Mouse (Mus musculus): ENCODE results near the gene Neurl3. TPM values are rescaled to one million over a fixed set of nuclear protein-coding genes. Genes with fewer than 3 reads are reported as not detected.

Neurl3 gene
- total and polyA plus RNA-seq, 3 experiments = 0.92 to 3.3 TPM; not detected in 1

DNA sequence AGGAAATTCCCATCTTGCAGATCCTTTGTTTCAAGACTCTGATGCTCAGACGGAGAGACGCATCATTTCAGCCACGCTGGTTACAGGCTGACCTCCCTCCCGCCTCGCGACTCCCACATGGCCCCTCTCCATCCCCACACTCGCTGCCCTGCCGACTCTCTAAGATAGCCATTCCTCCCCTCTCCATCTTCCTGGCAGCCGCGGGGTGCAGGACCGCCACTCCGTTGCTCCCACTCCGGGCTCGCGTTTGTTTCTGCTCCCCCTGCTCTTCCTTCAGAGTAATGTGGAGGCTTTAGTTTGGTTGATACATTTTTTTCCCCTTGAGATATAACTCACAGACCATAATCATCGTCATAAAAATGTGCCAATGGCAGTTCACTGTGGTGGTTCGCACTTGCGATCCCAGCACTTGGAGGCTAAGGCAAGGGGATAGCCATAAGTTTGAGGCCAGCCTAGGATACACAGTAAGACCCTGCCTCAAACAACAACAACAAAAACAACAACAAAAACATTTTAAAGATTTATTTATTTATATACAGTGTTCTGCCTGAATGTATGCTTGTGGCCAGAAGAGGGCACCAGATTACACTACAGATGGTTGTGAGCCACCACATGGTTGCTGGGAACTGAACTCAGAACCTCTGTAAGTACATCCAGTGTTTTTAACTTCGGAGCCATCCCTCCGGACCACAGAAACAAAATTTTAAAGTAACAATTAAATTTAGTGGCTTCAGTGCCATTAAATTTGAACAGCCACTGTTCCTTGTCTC is 18.4 kb downstream of the Neurl3 start:
- TF ChIP-seq CHD1 (IDR thresholded peaks at IDR 0.05; ENCODE audit: low read depth, low read length) = no peak
- peak; percentile 66 for TF ChIP-seq SMC3 (IDR thresholded peaks at IDR 0.05; ENCODE audit: low read depth, low read length)
- TF ChIP-seq RAD21 (IDR thresholded peaks at IDR 0.05; ENCODE audit: low read depth, low read length) = peak; percentile 61
- TF ChIP-seq CTCF (IDR thresholded peaks at IDR 0.05 in 2 of 3, conservative IDR thresholded peaks at IDR 0.05 in 1 of 3; ENCODE audit: control insufficient read depth in 1 of 3, insufficient read depth in 1 of 3, low read depth in 2 of 3, low read length in 3 of 3, poor library complexity in 1 of 3, severe bottlenecking in 1 of 3) = peak; percentile 16 to 54 (median 38); a peak in 2 of 6 replicates
- no peak for TF ChIP-seq NRF1 (IDR thresholded peaks at IDR 0.05; ENCODE audit: insufficient read depth, low read depth, low read length, poor library complexity, severe bottlenecking)
- peak; percentile 52 for TF ChIP-seq ZC3H11A (IDR thresholded peaks at IDR 0.05; ENCODE audit: low read depth, low read length)
- H3K4me3 ChIP-seq (ENCODE audit: control insufficient read depth in 1 of 2, insufficient read depth in 1 of 2, low read depth in 2 of 2, low read length in 2 of 2) = no peak overlapping the region
- H3K9ac ChIP-seq (ENCODE audit: control insufficient read depth, low read depth, low read length, poor library complexity, severe bottlenecking) = no peak overlapping the region
- no peak overlapping the region for H3K27ac ChIP-seq (ENCODE audit: control insufficient read depth, low read depth, low read length)
- no peaks in the 10 kb centered on the region for H3K9me3 ChIP-seq (replicated peaks; ENCODE audit: insufficient read depth, low read length)
- H3K27me3 ChIP-seq (ENCODE audit: control insufficient read depth in 1 of 2, insufficient read depth in 2 of 2, low read length in 2 of 2) = no peaks in the 10 kb centered on the region
- H3K36me3 ChIP-seq (ENCODE audit: control insufficient read depth in 1 of 2, insufficient read depth in 2 of 2, low read length in 2 of 2) = no peaks in the 10 kb centered on the region
- H3K79me2 ChIP-seq (ENCODE audit: control insufficient read depth, insufficient read depth, low read length, poor library complexity) = no peaks in the 10 kb centered on the region
- no peak for DNase-seq (ENCODE audit: low read depth, low spot score)
- no peaks in the 10 kb centered on the region for H3K4me1 ChIP-seq (ENCODE audit: control insufficient read depth in 1 of 2, insufficient read depth in 2 of 2, low read length in 2 of 2)

- peaks cover 0 to 2% of the 10 kb centered on the region in 2 experiments; a peak in 1 of 4 replicates for H3K27me3 ChIP-seq (ENCODE audit: control insufficient read depth in 1 of 2, insufficient read depth in 2 of 2, low read length in 2 of 2)
- H3K9me3 ChIP-seq (replicated peaks; ENCODE audit: insufficient read depth, low read length) = no peaks in the 10 kb centered on the region
- H3K79me2 ChIP-seq (ENCODE audit: control insufficient read depth, insufficient read depth, low read length, poor library complexity) = no peaks in the 10 kb centered on the region
- H3K36me3 ChIP-seq (ENCODE audit: control insufficient read depth in 1 of 2, insufficient read depth in 2 of 2, low read length in 2 of 2) = no peaks in the 10 kb centered on the region
- no peak overlapping the region for H3K4me3 ChIP-seq (ENCODE audit: control insufficient read depth in 1 of 2, insufficient read depth in 1 of 2, low read depth in 2 of 2, low read length in 2 of 2)
- TF ChIP-seq NRF1 (IDR thresholded peaks at IDR 0.05; ENCODE audit: insufficient read depth, low read depth, low read length, poor library complexity, severe bottlenecking) (no peak), CTCF (IDR thresholded peaks at IDR 0.05 in 2 of 3, conservative IDR thresholded peaks at IDR 0.05 in 1 of 3; ENCODE audit: control insufficient read depth in 1 of 3, insufficient read depth in 1 of 3, low read depth in 2 of 3, low read length in 3 of 3, poor library complexity in 1 of 3, severe bottlenecking in 1 of 3) (0 out of 6 replicates have a peak, but pooled peaks of 1 of the 3 experiments have one; percentile 1)
- no peak for DNase-seq (ENCODE audit: low read depth, low spot score)
- no peaks in the 10 kb centered on the region for H3K4me1 ChIP-seq (ENCODE audit: control insufficient read depth in 1 of 2, insufficient read depth in 2 of 2, low read length in 2 of 2)
- H3K27ac ChIP-seq (ENCODE audit: control insufficient read depth, low read depth, low read length) = no peak overlapping the region
- no peak overlapping the region for H3K9ac ChIP-seq (ENCODE audit: control insufficient read depth, low read depth, low read length, poor library complexity, severe bottlenecking)
These were observed 19.7 kb downstream of the Neurl3 start for GRCm38 (mm10) chr1:36254635-36255360.

DNA sequence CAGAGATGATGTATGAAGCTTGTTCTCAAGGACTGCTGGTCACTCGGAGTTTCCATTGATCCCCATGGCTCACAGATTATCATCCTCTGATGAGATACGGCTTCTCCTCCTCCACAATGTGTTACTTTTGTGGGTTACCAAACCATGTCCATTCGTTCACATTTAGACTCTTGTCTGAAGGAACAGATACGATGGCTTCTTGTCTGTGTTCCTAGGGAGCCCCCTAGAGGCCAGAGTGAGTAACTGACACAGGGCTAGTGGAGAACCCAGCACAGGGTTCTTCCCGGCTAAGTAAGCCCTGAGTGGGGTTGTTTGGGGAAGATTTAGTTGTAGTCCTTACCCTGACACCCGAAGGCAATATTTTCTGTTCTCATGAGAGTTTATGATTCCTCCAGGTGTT is 21.7 kb downstream of the Neurl3 start:
- H3K9me3 ChIP-seq (replicated peaks; ENCODE audit: insufficient read depth, low read length) = no peaks in the 10 kb centered on the region
- H3K4me3 ChIP-seq (ENCODE audit: control insufficient read depth in 1 of 2, insufficient read depth in 1 of 2, low read depth in 2 of 2, low read length in 2 of 2) = no peak overlapping the region
- H3K79me2 ChIP-seq (ENCODE audit: control insufficient read depth, insufficient read depth, low read length, poor library complexity) = no peaks in the 10 kb centered on the region
- peak; percentile 90 for DNase-seq (ENCODE audit: low read depth, low spot score)
- peaks cover 0 to 2% of the 10 kb centered on the region in 2 experiments; a peak in 2 of 4 replicates for H3K27me3 ChIP-seq (ENCODE audit: control insufficient read depth in 1 of 2, insufficient read depth in 2 of 2, low read length in 2 of 2)
- no peak overlapping the region for H3K9ac ChIP-seq (ENCODE audit: control insufficient read depth, low read depth, low read length, poor library complexity, severe bottlenecking)
- H3K36me3 ChIP-seq (ENCODE audit: control insufficient read depth in 1 of 2, insufficient read depth in 2 of 2, low read length in 2 of 2) = no peaks in the 10 kb centered on the region
- H3K27ac ChIP-seq (ENCODE audit: control insufficient read depth, low read depth, low read length) = no peak overlapping the region
- no peaks in the 10 kb centered on the region for H3K4me1 ChIP-seq (ENCODE audit: control insufficient read depth in 1 of 2, insufficient read depth in 2 of 2, low read length in 2 of 2)
- TF ChIP-seq MXI1 (IDR thresholded peaks at IDR 0.05; ENCODE audit: low read depth, low read length) = no peak
- no peak for TF ChIP-seq USF1 (IDR thresholded peaks at IDR 0.05; ENCODE audit: low read depth, low read length)
- no peak for TF ChIP-seq MAX (IDR thresholded peaks at IDR 0.05; ENCODE audit: low read length)
- no peak for TF ChIP-seq GABPA (IDR thresholded peaks at IDR 0.05; ENCODE audit: low read depth, low read length)
- TF ChIP-seq E2F4 (IDR thresholded peaks at IDR 0.05; ENCODE audit: borderline replicate concordance, low read depth, low read length) = no peak
- no peak for TF ChIP-seq NRF1 (IDR thresholded peaks at IDR 0.05; ENCODE audit: insufficient read depth, low read depth, low read length, poor library complexity, severe bottlenecking)
- peak; percentile 84 for TF ChIP-seq ZC3H11A (IDR thresholded peaks at IDR 0.05; ENCODE audit: low read depth, low read length)
- no peak for TF ChIP-seq MEF2A (IDR thresholded peaks at IDR 0.05; ENCODE audit: extremely low read depth, insufficient replicate concordance, low read depth, low read length, poor library complexity, severe bottlenecking)
- TF ChIP-seq USF2 (IDR thresholded peaks at IDR 0.05; ENCODE audit: borderline replicate concordance in 1 of 2, insufficient read depth in 1 of 2, low read depth in 1 of 2, low read length in 2 of 2) = no peak
- TF ChIP-seq MAFK (IDR thresholded peaks at IDR 0.05; ENCODE audit: borderline replicate concordance, low read depth, low read length) = no peak
- no peak for TF ChIP-seq HCFC1 (IDR thresholded peaks at IDR 0.05; ENCODE audit: low read depth, low read length)
- TF ChIP-seq CTCF (IDR thresholded peaks at IDR 0.05 in 2 of 3, conservative IDR thresholded peaks at IDR 0.05 in 1 of 3; ENCODE audit: control insufficient read depth in 1 of 3, insufficient read depth in 1 of 3, low read depth in 2 of 3, low read length in 3 of 3, poor library complexity in 1 of 3, severe bottlenecking in 1 of 3) = peak; percentile 86 to 96 (median 94)
- TF ChIP-seq MYC (IDR thresholded peaks at IDR 0.05; ENCODE audit: low read depth, low read length) = no peak
- TF ChIP-seq TBP (IDR thresholded peaks at IDR 0.05; ENCODE audit: low read depth, low read length) = no peak
- no peak for TF ChIP-seq ELF1 (IDR thresholded peaks at IDR 0.05; ENCODE audit: low read depth, low read length)
- no peak for TF ChIP-seq MYB (IDR thresholded peaks at IDR 0.05; ENCODE audit: low read depth, low read length)
- TF ChIP-seq GATA1 (IDR thresholded peaks at IDR 0.05; ENCODE audit: low read depth, low read length) = no peak

Measured in MEL (cell line).